Mouse (Mus musculus) left cerebral cortex, adult 9 months (tissue): ENCODE results near the gene Hspa12a.
"Not testable (repeated sequence)": the region's sequence is repeated elsewhere in the genome, so short reads cannot be mapped to it uniquely, and the experiment has no call there.

ENCODE experiments used
- DNase-seq, 2 experiments: peaks; one replicate each; pipeline ENCODE4 v3.0.0; 2022; ENCODE audit warnings: low spot score in 2 of 2

The Hspa12a gene

DNA sequence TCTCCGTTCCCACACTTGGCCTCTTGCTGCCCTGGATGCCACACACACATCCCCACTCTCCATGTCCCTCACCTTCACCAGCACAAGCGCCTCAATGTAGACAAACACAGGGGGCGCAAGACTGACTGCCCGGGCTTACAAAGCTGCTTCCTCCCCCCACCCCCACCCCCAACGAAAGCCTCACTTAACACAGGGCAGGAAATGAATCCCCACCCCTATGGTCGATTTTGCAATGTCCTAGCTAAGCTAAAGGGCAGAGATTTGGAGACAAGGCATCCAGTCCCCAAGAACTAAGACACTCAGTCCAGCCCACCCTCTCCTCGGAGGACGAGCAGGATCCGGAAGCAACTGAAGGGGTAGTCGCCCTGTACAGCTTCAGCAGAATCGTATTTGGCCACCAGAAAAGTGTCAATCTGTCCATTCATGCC, 32.5 kb downstream of the Hspa12a start:
- no peak for DNase-seq

DNA sequence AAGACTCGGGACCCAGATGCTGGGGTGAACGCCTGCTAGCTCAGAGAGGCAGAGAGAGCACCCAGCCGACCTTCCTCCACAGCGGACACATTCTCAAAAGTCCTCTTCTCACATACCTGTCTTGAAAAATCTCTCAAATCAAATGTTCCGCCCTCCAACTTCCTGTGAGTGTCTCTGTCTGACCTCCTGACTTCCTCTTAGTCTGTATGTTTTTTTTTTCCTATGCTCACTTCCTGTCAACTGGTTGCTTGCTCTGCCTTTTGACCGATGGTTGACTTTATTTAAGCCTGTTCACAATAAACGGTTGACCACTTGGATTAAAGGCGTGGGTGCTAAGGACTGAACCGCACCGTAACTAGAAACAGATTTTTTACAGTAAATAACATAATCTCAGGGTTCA, 35.4 kb downstream of the Hspa12a start:
- no peak for DNase-seq

- no peak for DNase-seq
Observed at GRCm38 (mm10) chr19:58906685-58907084, 36.8 kb downstream of the Hspa12a start.

GRCm38 (mm10) chr19:58903899-58904327, 39.5 kb downstream of the Hspa12a start:
- DNase-seq = peak in 1 of 2 experiments; percentile 90

GRCm38 (mm10) chr19:58903079-58903898, 40.2 kb downstream of the Hspa12a start:
- no peak for DNase-seq

DNA sequence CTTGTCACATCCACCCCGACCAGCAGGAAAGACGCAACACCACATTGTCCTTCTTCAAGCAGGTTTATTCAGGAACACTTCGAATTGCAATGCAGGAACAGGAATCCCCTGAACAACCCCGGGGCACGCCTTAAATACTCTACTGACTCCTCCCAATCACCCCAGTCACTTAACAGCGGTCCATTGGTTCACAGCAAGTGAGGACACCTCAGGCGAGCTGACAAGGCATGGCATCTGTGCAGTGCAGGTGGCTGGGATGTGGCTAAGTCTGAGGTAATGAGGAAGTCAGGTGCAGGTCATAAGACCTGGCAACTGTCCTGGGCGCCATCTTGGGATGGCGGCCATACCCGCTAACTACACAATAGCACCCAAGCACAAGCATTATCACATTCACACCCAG, 43.0 kb downstream of the Hspa12a start:
- not testable (repeated sequence) for DNase-seq

GRCm38 (mm10) chr19:58896216-58896615, 47.2 kb downstream of the Hspa12a start:
- peak in 1 of 2 experiments; percentile 43 for DNase-seq

DNA sequence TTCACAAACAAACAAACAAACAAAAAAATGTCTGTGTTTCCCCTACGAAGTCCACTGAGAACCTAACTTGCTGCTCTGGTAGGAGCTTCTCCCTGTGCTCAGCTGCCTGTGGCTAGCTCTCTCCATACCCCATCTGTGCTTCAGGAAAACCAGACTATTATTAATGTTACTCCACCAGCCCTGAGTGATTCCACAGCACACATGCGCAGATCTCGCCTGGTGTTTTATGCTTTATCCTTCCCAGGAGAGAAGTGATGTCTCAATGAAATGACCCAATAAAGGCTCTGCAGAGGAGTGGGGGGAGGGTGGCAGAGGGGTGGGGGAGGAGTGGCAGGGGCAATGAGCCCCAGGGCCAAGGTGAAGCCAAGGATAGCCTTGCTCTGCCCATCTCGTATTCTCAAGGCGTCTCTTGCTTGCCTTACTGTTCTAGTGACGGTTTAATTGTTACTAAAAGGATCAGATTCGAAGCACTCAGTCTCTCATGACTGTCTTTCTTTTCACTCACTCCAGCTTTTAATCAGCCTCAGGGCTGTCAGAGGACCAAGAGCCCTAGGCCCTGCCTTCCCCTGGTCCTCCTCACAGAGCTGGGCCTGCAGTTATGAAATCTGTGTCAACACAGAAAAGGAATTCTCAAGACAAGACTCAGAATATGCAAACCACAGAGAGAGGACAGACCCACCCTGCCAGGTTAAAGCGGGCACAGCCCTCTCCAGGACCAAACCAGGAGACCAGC, 54.0 kb downstream of the Hspa12a start:
- no peak for DNase-seq

DNA sequence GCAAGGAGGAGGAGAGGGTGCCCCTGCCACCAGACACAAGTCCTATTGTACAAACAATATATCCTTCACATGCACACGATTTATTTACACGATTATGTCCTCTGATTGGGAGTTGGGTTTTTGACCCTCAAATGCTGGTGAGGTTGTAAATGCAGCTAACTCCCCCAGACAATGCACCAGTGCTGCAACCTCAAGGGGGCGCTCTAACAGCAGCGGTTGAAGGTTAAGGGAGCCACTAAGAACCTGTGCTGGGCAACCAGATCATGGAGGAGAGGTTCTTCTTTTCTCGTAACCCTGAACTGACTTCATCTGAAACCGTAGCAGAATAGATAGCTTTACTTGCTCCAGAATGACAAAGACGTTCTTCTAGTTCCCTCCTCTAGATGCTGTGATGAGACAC, 57.0 kb downstream of the Hspa12a start:
- no peak for DNase-seq

GRCm38 (mm10) chr19:58883451-58883850, 60.0 kb downstream of the Hspa12a start:
- no peak for DNase-seq

GRCm38 (mm10) chr19:58882336-58882735, 61.1 kb downstream of the Hspa12a start:
- no peak for DNase-seq

DNA sequence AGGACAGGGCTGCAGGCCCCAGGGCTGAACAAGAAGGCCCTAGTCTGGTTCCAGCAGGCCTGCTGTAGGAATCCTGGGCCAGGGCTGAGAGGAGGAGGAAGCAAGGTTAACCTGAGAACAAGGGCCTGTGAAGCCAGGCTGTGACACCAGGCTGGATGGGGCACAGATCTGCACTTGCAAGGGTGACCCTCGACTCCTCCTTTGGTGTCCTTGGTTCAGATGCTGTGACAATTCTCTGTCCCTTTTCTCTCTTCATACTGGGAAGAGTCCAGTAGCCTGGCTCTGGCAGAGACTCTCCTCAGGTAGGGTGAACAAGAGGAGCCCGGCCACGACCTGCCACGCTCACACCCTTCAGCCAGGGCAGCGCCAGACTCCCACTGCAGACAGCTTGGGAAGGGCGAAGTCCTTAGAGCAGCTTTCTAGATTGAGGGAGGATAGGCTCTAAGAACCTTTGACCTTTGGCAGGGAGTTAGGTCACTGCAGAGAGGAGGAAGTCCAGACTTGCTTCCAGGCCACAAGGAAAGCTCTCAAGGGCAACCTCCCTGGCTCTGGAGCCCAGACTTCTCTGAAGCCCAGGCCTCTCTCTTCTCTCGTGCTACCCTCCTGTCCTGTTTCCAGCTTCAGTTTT, 64.0 kb downstream of the Hspa12a start:
- DNase-seq = no peak

- DNase-seq = no peak
Observed at GRCm38 (mm10) chr19:58878560-58878959, 64.9 kb downstream of the Hspa12a start.

DNA sequence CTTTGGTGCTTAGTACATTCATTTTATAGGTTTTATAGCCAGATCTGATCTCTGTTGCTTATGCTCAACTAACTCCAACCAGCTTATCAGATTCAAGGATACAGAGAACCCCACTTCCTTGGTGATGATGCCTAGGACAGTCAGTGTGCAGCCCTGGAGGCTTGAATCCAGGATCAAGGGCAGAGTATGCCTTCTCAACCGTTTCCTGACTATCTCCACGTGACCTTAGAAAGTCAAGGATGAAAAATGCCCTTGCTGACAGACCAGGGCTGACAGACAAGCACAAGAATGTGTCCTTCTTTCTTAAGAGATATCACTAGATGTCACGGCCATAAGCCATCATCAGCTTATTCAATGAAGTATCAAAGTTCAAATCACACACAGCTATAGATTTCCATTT, 69.9 kb downstream of the Hspa12a start:
- DNase-seq = no peak

DNA sequence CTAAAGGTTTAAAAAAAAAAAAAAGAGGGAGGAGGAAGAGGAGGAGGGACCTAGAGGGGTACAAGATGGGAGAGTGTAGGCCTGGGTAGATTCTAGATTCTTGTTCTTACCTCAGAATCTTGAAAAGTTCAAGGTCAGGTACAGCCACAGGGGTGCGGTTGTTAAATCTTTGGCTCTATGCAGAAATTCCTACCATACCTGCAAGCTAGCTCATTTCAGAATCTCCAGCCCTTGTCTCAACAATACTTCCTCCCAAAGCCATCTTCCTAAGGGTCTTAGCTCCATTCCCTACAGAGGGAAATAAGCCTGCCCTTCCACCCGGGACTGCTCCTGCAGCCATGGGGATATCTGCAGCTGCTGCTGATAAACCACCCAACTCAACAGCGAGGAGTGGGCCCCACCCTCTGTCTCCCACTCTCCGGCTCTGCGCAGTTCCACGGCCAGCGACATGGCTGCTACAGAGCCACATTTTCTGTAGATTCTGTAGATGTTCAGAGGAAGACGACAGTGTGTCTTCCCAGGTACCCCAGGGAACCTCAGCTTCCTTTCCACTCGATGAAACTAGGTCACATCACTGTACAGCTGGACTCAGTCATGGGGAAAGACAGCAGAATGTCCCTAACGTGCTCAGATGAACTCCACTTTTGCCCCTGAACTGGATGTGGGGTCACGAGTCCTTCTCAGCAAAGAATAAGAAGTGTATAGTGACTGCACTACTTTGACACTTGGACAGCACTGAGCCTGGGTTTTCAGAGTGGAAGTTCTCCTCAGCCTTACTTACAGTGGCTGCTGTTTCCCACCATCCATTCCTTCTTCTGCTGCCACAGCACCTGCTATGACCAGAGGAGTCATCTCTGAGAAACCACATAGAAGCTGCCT, 70.8 kb downstream of the Hspa12a start:
- no peak for DNase-seq

- no peak for DNase-seq
Observed at GRCm38 (mm10) chr19:58871878-58872277, 71.6 kb downstream of the Hspa12a start.

- no peak for DNase-seq
Observed at GRCm38 (mm10) chr19:58866651-58867050, 76.8 kb downstream of the Hspa12a start.

- DNase-seq = no peak
Observed at GRCm38 (mm10) chr19:58865224-58865623, 78.2 kb downstream of the Hspa12a start.

- DNase-seq = no peak
Observed at GRCm38 (mm10) chr19:58864006-58864573, 79.4 kb downstream of the Hspa12a start.

- no peak for DNase-seq
Observed at GRCm38 (mm10) chr19:58861174-58861760, 82.2 kb downstream of the Hspa12a start.
